Mouse (Mus musculus): ENCODE data around the gene Cntnap2.

The Cntnap2 gene

DNA sequence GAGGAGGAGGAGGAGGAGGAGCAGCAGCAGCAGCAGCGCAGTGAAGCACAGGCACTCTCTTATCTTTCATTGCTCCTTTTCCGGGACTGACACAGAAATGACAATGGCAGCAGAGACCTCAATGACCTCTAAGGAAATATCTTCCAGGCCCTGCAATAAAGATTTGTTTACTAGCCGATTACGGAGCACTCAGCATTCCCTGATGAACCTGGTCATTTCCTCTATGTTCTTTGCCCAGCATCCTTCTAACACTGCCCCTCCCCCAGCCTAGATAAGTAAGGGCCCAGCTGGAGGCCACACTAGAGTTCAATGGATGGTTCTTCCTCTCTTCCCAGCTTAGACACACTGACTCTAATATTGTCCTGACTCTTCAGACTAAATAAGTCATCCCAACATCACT is 2270.1 kb downstream of the Cntnap2 start:
- in situ Hi-C loops (cut with MboI; ENCODE audit: unreplicated experiment in 2 of 2), result no loop called here

DNA sequence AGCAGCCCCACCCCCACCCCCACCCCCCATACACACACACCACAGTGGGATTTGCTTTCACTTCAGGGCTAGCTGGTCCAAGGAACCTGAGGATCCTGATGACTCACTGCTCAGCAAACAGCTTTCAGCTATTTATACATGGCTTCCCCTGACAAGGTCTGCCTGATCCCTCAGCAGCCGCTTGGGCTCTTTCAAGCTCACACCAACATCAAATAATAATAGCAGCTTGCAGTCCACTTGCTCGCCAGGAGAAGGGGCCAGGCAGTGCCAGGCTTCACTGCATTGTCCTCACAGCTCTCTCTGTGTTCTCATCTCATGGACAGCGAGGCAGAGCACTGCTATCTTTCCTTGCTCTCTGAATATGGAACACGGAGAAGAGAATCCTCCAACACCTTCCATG is 2273.9 kb downstream of the Cntnap2 start:
- in situ Hi-C loops (cut with MboI; ENCODE audit: unreplicated experiment in 2 of 2), result no loop called here

DNA sequence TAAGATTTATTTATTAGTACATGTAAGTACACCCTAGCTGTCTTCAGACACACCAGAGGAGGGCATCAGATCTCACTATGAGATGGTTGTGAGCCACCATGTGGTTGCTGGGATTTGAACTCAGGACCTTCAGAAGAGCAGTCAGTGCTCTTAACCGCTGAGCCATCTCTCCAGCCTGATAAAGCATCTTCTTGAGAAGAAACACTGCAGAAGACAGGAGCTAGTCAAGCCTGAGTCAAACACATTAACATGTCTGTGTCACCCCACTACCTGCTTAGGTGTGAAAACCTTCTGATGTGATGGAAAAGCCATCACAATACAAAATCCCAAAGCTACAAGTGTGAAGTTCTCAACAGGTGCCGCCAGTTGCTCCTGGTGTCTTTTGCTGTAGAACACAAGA is 2275.2 kb downstream of the Cntnap2 start:
- in situ Hi-C loops (cut with MboI; ENCODE audit: unreplicated experiment in 2 of 2), result no loop called here

- in situ Hi-C loops (cut with MboI; ENCODE audit: unreplicated experiment in 2 of 2), result no loop called here
Observed at GRCm38 (mm10) chr6:47337300-47337699, 2278.1 kb downstream of the Cntnap2 start.

DNA sequence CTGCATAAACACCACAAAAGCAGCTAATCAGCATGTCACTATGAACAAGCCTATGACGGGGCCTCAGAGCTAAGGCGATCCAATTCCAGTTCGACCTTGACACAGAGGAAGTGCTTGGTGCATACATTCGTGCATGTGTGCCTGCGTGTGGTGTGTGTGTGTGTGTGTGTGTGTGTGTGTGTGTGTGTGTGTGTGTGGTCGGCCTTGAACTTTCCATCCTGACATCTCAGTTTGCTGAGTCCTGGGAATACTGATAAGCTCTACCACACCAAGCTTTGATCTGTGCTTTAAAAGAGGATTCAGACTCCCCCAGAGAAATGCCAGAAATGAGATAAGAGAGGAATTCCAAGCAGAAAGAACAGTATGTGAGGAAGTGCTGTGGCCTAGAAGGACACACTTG is 2279.0 kb downstream of the Cntnap2 start:
- in situ Hi-C loops (cut with MboI; ENCODE audit: unreplicated experiment in 2 of 2), result no loop called here

GRCm38 (mm10) chr6:47340813-47341502 is 2281.8 kb downstream of the Cntnap2 start:
- in situ Hi-C loops (cut with MboI; ENCODE audit: unreplicated experiment in 2 of 2), result no loop called here

DNA sequence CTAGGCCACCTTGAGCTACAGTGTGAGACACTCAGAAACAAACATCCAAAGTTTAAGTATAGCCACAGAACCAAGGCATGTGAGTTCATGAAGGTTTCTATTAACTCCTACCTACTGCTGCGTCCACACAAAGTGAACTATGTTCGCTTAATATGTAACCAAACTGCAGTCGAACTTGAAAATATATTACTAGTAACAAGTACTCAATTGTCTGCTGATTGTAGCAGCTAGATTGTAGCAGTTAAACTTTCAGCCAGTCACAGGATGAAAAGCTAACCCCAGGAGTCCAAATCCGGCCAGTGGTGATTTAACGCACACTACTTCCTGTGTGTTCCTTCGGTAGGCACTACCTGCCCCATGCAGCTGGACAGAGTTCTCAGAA is 2282.3 kb downstream of the Cntnap2 start:
- in situ Hi-C loops (cut with MboI; ENCODE audit: unreplicated experiment in 2 of 2), result no loop called here

GRCm38 (mm10) chr6:47343245-47343644 is 2284.1 kb downstream of the Cntnap2 start:
- in situ Hi-C loops (cut with MboI; ENCODE audit: unreplicated experiment in 2 of 2), result no loop called here

- in situ Hi-C loops (cut with MboI; ENCODE audit: unreplicated experiment in 2 of 2), result no loop called here
Observed at GRCm38 (mm10) chr6:47344696-47345095, 2285.5 kb downstream of the Cntnap2 start.

DNA sequence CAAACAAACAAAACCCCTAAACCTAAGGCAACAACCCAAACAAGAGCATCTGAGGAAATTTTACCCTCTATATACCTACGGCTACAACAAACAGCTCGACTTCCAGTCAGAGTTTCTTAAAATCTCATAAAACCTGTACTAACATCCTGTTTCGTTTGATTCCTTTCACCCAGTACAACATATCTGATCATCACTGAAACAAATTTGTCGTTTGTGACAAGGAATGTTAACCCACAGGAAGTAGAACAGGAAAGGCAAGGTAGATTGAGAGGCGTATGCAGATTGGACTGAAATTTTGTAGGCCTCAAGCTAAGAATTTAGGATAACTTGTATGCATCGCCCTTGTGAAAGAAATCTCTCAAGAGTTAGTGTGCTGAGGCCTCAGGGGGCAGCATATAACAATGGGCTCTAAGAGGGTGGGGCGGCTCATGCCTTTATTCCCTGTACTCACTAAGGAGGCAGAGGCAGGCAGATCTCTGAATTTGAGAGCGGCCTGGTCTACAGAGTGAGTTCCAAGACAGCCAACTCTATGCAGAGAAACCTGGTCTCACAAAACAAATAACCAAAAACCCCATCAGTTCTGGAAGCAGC is 2291.0 kb downstream of the Cntnap2 start:
- in situ Hi-C loops (cut with MboI; ENCODE audit: unreplicated experiment in 2 of 2), result no loop called here
